Mouse (Mus musculus): ENCODE data around the gene Metap1. TPM values are rescaled to one million over a fixed set of nuclear protein-coding genes. Genes with fewer than 3 reads are reported as not detected.
"Not testable (repeated sequence)": the region's sequence is repeated elsewhere in the genome, so short reads cannot be mapped to it uniquely, and the experiment has no call there.

Gene Metap1
- polyA plus RNA-seq, 1 experiment = 32.2 TPM

- TF ChIP-seq CTCF (IDR thresholded peaks at IDR 0.05; ENCODE audit: control insufficient read depth, insufficient read depth, insufficient read length) (no peak), CEBPB (IDR thresholded peaks at IDR 0.05; ENCODE audit: low read depth) (no peak), USF1 (IDR thresholded peaks at IDR 0.05; ENCODE audit: low read depth) (no peak), FOSL1 (IDR thresholded peaks at IDR 0.05; ENCODE audit: insufficient read depth, low read length, poor library complexity, severe bottlenecking) (no peak), MYOD1 (IDR thresholded peaks at IDR 0.05; ENCODE audit: control insufficient read depth, insufficient read length, low read depth) (no peak), MYOG (IDR thresholded peaks at IDR 0.05; ENCODE audit: control insufficient read depth, extremely low read depth, insufficient read length) (no peak), MAX (IDR thresholded peaks at IDR 0.05) (no peak)
- peaks cover 46% of the 10 kb centered on the region for H3K79me3 ChIP-seq (ENCODE audit: low read depth)
- H3K4me3 ChIP-seq (ENCODE audit: insufficient read depth, poor library complexity, severe bottlenecking) = peak overlapping the region; percentile 75
- peaks cover 17% of the 10 kb centered on the region for H3K36me3 ChIP-seq (ENCODE audit: control insufficient read depth, insufficient read depth)
- H3ac ChIP-seq (ENCODE audit: control insufficient read depth, insufficient read length, low read depth) = peak overlapping the region; percentile 93
- H3K79me2 ChIP-seq (ENCODE audit: control insufficient read depth, insufficient read depth) = peaks cover 55% of the 10 kb centered on the region
- H3K27me3 ChIP-seq (ENCODE audit: control insufficient read depth, insufficient read depth, insufficient read length) = no peaks in the 10 kb centered on the region
Observed at GRCm38 (mm10) chr3:138488584-138489326, 560 bp downstream of the Metap1 start.

GRCm38 (mm10) chr3:138483240-138483639, 6.1 kb downstream of the Metap1 start:
- no peak for TF ChIP-seq CTCF (IDR thresholded peaks at IDR 0.05; ENCODE audit: control insufficient read depth, insufficient read depth, insufficient read length)
- no peak for TF ChIP-seq FOSL1 (IDR thresholded peaks at IDR 0.05; ENCODE audit: insufficient read depth, low read length, poor library complexity, severe bottlenecking)
- no peak for TF ChIP-seq CEBPB (IDR thresholded peaks at IDR 0.05; ENCODE audit: low read depth)
- no peak for TF ChIP-seq MYOG (IDR thresholded peaks at IDR 0.05; ENCODE audit: control insufficient read depth, extremely low read depth, insufficient read length)
- TF ChIP-seq MAX (IDR thresholded peaks at IDR 0.05) = no peak
- Histone ChIP-seq H3K4me3 (ENCODE audit: insufficient read depth, poor library complexity, severe bottlenecking) (no peak overlapping the region), H3K27me3 (ENCODE audit: control insufficient read depth, insufficient read depth, insufficient read length) (no peaks in the 10 kb centered on the region), H3ac (ENCODE audit: control insufficient read depth, insufficient read length, low read depth) (no peak overlapping the region), H3K79me2 (ENCODE audit: control insufficient read depth, insufficient read depth) (peaks cover 87% of the 10 kb centered on the region), H3K79me3 (ENCODE audit: low read depth) (peaks cover 64% of the 10 kb centered on the region), H3K36me3 (ENCODE audit: control insufficient read depth, insufficient read depth) (peaks cover 64% of the 10 kb centered on the region)

- no peak for TF ChIP-seq MAX (IDR thresholded peaks at IDR 0.05)
- no peak for TF ChIP-seq MYOD1 (IDR thresholded peaks at IDR 0.05; ENCODE audit: control insufficient read depth, insufficient read length, low read depth)
- no peak for TF ChIP-seq CTCF (IDR thresholded peaks at IDR 0.05; ENCODE audit: control insufficient read depth, insufficient read depth, insufficient read length)
- no peak for TF ChIP-seq MYOG (IDR thresholded peaks at IDR 0.05; ENCODE audit: control insufficient read depth, extremely low read depth, insufficient read length)
- TF ChIP-seq USF1 (IDR thresholded peaks at IDR 0.05; ENCODE audit: low read depth) = no peak
- no peak for TF ChIP-seq CEBPB (IDR thresholded peaks at IDR 0.05; ENCODE audit: low read depth)
- no peak for TF ChIP-seq FOSL1 (IDR thresholded peaks at IDR 0.05; ENCODE audit: insufficient read depth, low read length, poor library complexity, severe bottlenecking)
- H3K36me3 ChIP-seq (ENCODE audit: control insufficient read depth, insufficient read depth) = peaks cover 74% of the 10 kb centered on the region
- no peak overlapping the region for H3ac ChIP-seq (ENCODE audit: control insufficient read depth, insufficient read length, low read depth)
- peaks cover 54% of the 10 kb centered on the region for H3K79me3 ChIP-seq (ENCODE audit: low read depth)
- no peak overlapping the region for H3K4me3 ChIP-seq (ENCODE audit: insufficient read depth, poor library complexity, severe bottlenecking)
- no peaks in the 10 kb centered on the region for H3K27me3 ChIP-seq (ENCODE audit: control insufficient read depth, insufficient read depth, insufficient read length)
- peaks cover 72% of the 10 kb centered on the region for H3K79me2 ChIP-seq (ENCODE audit: control insufficient read depth, insufficient read depth)
Observed at GRCm38 (mm10) chr3:138481526-138482284, 7.6 kb downstream of the Metap1 start.

- H3K36me3 ChIP-seq (ENCODE audit: control insufficient read depth, insufficient read depth) = peaks cover 70% of the 10 kb centered on the region
- no peak overlapping the region for H3ac ChIP-seq (ENCODE audit: control insufficient read depth, insufficient read length, low read depth)
- peaks cover 39% of the 10 kb centered on the region for H3K79me3 ChIP-seq (ENCODE audit: low read depth)
- no peaks in the 10 kb centered on the region for H3K27me3 ChIP-seq (ENCODE audit: control insufficient read depth, insufficient read depth, insufficient read length)
- no peak overlapping the region for H3K4me3 ChIP-seq (ENCODE audit: insufficient read depth, poor library complexity, severe bottlenecking)
- H3K79me2 ChIP-seq (ENCODE audit: control insufficient read depth, insufficient read depth) = peaks cover 69% of the 10 kb centered on the region
- TF ChIP-seq USF1 (IDR thresholded peaks at IDR 0.05; ENCODE audit: low read depth) (no peak), MYOG (IDR thresholded peaks at IDR 0.05; ENCODE audit: control insufficient read depth, extremely low read depth, insufficient read length) (no peak), MYOD1 (IDR thresholded peaks at IDR 0.05; ENCODE audit: control insufficient read depth, insufficient read length, low read depth) (no peak), FOSL1 (IDR thresholded peaks at IDR 0.05; ENCODE audit: insufficient read depth, low read length, poor library complexity, severe bottlenecking) (no peak), MAX (IDR thresholded peaks at IDR 0.05) (no peak), CEBPB (IDR thresholded peaks at IDR 0.05; ENCODE audit: low read depth) (no peak), CTCF (IDR thresholded peaks at IDR 0.05; ENCODE audit: control insufficient read depth, insufficient read depth, insufficient read length) (no peak)
Observed at GRCm38 (mm10) chr3:138479489-138479888, 9.8 kb downstream of the Metap1 start.

- TF ChIP-seq MYOG (IDR thresholded peaks at IDR 0.05; ENCODE audit: control insufficient read depth, extremely low read depth, insufficient read length) (no peak), CEBPB (IDR thresholded peaks at IDR 0.05; ENCODE audit: low read depth) (no peak), MAX (IDR thresholded peaks at IDR 0.05) (no peak), FOSL1 (IDR thresholded peaks at IDR 0.05; ENCODE audit: insufficient read depth, low read length, poor library complexity, severe bottlenecking) (no peak), CTCF (IDR thresholded peaks at IDR 0.05; ENCODE audit: control insufficient read depth, insufficient read depth, insufficient read length) (no peak)
- peaks cover 13% of the 10 kb centered on the region for H3K79me2 ChIP-seq (ENCODE audit: control insufficient read depth, insufficient read depth)
- H3K27me3 ChIP-seq (ENCODE audit: control insufficient read depth, insufficient read depth, insufficient read length) = no peaks in the 10 kb centered on the region
- no peak overlapping the region for H3K4me3 ChIP-seq (ENCODE audit: insufficient read depth, poor library complexity, severe bottlenecking)
- H3ac ChIP-seq (ENCODE audit: control insufficient read depth, insufficient read length, low read depth) = no peak overlapping the region
- peaks cover 2% of the 10 kb centered on the region for H3K79me3 ChIP-seq (ENCODE audit: low read depth)
- H3K36me3 ChIP-seq (ENCODE audit: control insufficient read depth, insufficient read depth) = peaks cover 86% of the 10 kb centered on the region
Observed at GRCm38 (mm10) chr3:138471066-138471465, 18.2 kb downstream of the Metap1 start.

GRCm38 (mm10) chr3:138466656-138467055, 22.7 kb downstream of the Metap1 start:
- not testable (repeated sequence) for H3ac ChIP-seq (ENCODE audit: control insufficient read depth, insufficient read length, low read depth); H3K4me3 ChIP-seq (ENCODE audit: insufficient read depth, poor library complexity, severe bottlenecking); H3K79me3 ChIP-seq (ENCODE audit: low read depth); H3K79me2 ChIP-seq (ENCODE audit: control insufficient read depth, insufficient read depth); H3K27me3 ChIP-seq (ENCODE audit: control insufficient read depth, insufficient read depth, insufficient read length)
- H3K36me3 ChIP-seq (ENCODE audit: control insufficient read depth, insufficient read depth) = peaks cover 95% of the 10 kb centered on the region

Data from C2C12 (cell line).